Mouse (Mus musculus) hindbrain, embryonic 10.5 days (tissue): ENCODE results near the gene Tle4. TPM values are rescaled to one million over a fixed set of nuclear protein-coding genes. Genes with fewer than 3 reads are reported as not detected.

Experiments used
- DNase-seq: peaks from one replicate; pipeline ENCODE4 v3.0.0-alpha.2; 2017; ENCODE audit warnings: low spot score
- H3K27ac ChIP-seq: fragments of 300-500 bp; sonication (generic); 2 replicates; pipeline ENCODE4 v1.5.1; 2016; ENCODE audit warnings: mild to moderate bottlenecking, moderate library complexity
- H3K27me3 ChIP-seq: fragments of 300-500 bp; sonication (generic); 2 replicates; pipeline ENCODE4 v1.6.1; 2016; ENCODE audit warnings: mild to moderate bottlenecking; ENCODE audit not compliant: poor library complexity, insufficient read depth, severe bottlenecking
- H3K36me3 ChIP-seq: fragments of 300-500 bp; sonication (generic); 2 replicates; pipeline ENCODE4 v1.6.1; 2016; ENCODE audit warnings: mild to moderate bottlenecking, moderate library complexity
- H3K4me1 ChIP-seq: fragments of 300-500 bp; sonication (generic); replicated peaks from 2 replicates; pipeline ENCODE4 v1.6.1; 2016; ENCODE audit warnings: mild to moderate bottlenecking
- H3K4me3 ChIP-seq: fragments of 300-500 bp; sonication (generic); 2 replicates; pipeline ENCODE4 v1.5.1; 2016; ENCODE audit warnings: mild to moderate bottlenecking, moderate library complexity
- H3K9me3 ChIP-seq: fragments of 300-500 bp; sonication (generic); 2 replicates; pipeline ENCODE4 v1.6.1; 2016; ENCODE audit warnings: mild to moderate bottlenecking, moderate library complexity
- WGBS: fragments of 180-500 bp; shearing (Covaris S2); methylation state at CpG from one replicate; pipeline ENCODE4 v1.1.7; 2016; 5-methylcytosine and 5-hydroxymethylcytosine counted together
- polyA plus RNA-seq: library from polyadenylated mRNA; unstranded; fragments of >200 nt; fragmentation: Nextera tagmentation; extraction: Ambion mirVana; gene quantifications from 2 replicates; pipeline ENCODE4 v1.2.1, GENCODE M21; 2016

Gene Tle4
- polyA plus RNA-seq, 1 experiment from 2014 or later, result 16.6 TPM

DNA sequence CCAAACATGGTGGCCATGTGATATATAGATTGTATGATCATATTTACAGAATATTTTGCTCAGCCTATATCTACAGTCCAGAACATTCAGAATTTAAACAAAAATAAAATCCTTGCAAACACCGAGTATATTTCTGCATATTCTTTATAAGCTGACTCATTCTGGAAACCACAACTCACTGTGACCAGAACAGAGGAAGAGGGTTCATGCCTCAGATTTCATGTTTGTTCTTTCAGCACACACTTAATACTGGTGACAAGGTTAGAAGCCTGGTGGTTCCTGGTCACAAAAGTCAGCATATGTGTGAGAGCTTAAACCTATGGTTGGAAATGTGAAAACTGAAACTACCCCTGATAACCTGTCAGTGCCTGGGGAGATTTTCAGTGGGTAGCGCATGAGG is 129.1 kb downstream of the Tle4 start:
- no peaks in the 10 kb centered on the region for H3K4me1 ChIP-seq
- H3K36me3 ChIP-seq, result peaks cover 35% of the 10 kb centered on the region
- H3K4me3 ChIP-seq, result no peak overlapping the region
- H3K27ac ChIP-seq, result no peak overlapping the region
- no peak for DNase-seq
- H3K9me3 ChIP-seq, result no peaks in the 10 kb centered on the region
- no peaks in the 10 kb centered on the region for H3K27me3 ChIP-seq
- WGBS, result 91% methylated on average over 2 of the region's 2 CpGs

DNA sequence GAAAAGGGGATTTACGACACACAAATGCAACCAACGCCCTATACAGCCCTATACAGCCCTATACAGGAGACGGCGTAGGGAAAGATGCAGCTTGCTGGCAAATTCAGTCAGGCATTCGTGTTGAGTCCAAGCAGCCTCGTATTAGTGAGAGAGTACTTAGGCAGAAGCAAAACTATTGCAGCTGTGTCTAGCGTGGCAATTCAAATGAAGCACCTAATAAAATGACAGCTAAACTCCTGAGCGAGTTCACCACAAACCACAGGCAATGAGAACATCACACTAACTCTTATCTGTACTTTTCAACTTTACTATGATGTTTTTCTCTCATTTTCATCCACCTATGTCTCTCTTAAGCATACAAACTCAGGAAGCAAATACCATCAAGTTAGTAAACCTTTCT is 131.8 kb downstream of the Tle4 start:
- peaks cover 60% of the 10 kb centered on the region for H3K36me3 ChIP-seq
- DNase-seq, result no peak
- no peaks in the 10 kb centered on the region for H3K9me3 ChIP-seq
- no peak overlapping the region for H3K27ac ChIP-seq
- no peak overlapping the region for H3K4me3 ChIP-seq
- no peaks in the 10 kb centered on the region for H3K27me3 ChIP-seq
- no peaks in the 10 kb centered on the region for H3K4me1 ChIP-seq
- 92% methylated on average over 8 of the region's 8 CpGs for WGBS

DNA sequence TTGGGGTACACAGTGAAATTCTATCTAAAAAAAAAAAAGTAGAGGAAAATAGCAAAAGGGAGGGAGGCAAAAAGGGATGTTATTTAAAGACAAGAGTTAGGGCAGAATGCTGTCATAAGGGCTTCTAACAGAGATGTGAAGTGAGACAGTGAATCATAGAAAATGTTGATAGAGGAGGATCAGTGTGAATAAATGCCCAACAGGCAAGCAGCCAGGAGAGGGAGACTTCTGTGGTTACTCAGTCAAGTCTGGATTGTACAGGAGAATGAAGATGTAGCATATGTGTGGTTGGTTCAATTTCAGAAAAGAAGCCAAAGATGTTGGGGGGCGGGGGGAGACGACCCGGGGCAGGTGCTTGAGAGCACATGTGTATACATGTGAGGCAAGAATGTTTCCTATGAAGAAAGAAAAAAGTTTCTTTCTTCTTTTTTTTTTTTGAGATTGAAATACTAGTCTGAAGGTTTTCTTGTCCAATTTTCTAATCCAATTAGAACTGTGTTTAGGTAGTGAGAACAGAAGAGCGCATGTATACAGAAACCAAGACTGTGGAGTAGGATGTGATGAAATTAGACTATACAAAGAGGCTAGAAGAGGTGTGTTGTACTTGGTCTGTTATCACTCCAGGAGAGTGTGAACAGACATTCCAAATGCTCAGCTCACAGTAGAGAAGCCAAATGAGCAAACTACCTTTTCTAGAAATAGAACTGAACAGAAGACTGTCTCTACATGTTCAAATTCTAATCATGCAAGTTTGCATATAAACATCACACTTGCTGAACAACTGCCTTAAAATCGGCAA is 134.4 kb downstream of the Tle4 start:
- peaks cover 84% of the 10 kb centered on the region for H3K36me3 ChIP-seq
- no peaks in the 10 kb centered on the region for H3K4me1 ChIP-seq
- H3K27me3 ChIP-seq, result no peaks in the 10 kb centered on the region
- WGBS, result 94% methylated on average over 5 of the region's 5 CpGs
- H3K27ac ChIP-seq, result no peak overlapping the region
- no peak overlapping the region for H3K4me3 ChIP-seq
- H3K9me3 ChIP-seq, result no peaks in the 10 kb centered on the region
- DNase-seq, result no peak

DNA sequence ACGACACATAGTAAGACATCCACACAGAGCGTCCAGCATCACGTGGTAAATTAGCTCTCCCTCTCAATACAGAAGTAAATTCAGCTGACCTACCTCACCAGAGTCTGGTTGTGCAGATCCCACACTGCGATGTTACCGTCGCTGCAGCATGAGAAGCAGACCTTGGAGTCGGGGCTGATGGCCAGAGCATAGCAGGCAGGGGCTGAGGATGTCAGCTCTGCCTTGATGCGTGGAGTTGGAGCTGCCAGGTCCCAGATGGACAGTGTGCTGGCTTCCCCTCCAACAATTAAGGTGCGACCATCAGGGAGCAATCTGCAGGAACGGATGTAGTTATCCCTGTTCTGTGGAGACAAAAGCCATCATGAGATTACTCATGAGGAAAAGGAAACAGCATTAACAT is 144.4 kb downstream of the Tle4 start:
- 90% methylated on average over 10 of the region's 10 CpGs for WGBS
- Histone ChIP-seq H3K27ac (no peak overlapping the region), H3K27me3 (no peaks in the 10 kb centered on the region), H3K4me1 (no peaks in the 10 kb centered on the region), H3K9me3 (no peaks in the 10 kb centered on the region), H3K4me3 (no peak overlapping the region), H3K36me3 (peaks cover 91% of the 10 kb centered on the region)
- no peak for DNase-seq

DNA sequence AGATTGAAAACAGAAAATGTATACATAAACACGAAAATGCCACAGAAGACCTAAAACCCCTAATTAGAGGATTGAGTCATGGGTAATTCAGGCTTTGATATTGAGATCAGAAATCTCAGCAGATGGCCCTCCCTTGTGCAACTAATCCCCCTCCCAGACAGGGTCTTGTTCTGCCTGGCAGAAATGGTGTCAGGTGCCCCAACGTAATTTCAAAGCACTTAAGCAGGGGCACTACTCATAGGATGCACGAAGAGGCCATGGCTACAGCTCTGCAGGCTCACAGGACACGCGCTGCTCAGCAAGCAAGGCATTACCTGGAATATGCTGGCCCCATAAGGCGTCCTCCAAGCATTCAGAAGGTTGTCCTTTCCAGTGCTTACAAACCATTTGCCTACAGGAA is 146.5 kb downstream of the Tle4 start:
- Histone ChIP-seq H3K27me3 (no peaks in the 10 kb centered on the region), H3K4me3 (no peak overlapping the region), H3K27ac (no peak overlapping the region), H3K36me3 (peaks cover 83% of the 10 kb centered on the region), H3K4me1 (no peaks in the 10 kb centered on the region), H3K9me3 (no peaks in the 10 kb centered on the region)
- 92% methylated on average over 6 of the region's 6 CpGs for WGBS
- no peak for DNase-seq

DNA sequence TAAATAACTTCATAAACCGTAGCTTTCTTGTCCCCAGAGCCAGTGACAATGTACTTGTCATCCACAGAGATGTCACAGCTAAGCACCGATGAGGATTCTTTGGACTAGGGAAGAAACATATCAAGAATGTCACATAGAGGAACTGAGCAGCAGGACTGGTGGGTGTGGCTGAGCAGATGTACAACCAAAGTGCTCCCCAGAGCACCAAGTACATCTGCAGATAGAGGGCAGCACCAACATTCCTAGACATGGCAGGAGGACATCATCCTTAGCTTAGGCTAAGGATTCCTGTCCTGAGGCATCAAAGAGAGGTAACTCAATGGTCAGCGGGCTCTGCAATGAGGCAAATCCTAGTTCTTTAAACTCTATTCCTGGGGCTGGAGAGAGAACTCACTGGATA is 148.1 kb downstream of the Tle4 start:
- H3K36me3 ChIP-seq, result peaks cover 76% of the 10 kb centered on the region
- H3K9me3 ChIP-seq, result no peaks in the 10 kb centered on the region

DNA sequence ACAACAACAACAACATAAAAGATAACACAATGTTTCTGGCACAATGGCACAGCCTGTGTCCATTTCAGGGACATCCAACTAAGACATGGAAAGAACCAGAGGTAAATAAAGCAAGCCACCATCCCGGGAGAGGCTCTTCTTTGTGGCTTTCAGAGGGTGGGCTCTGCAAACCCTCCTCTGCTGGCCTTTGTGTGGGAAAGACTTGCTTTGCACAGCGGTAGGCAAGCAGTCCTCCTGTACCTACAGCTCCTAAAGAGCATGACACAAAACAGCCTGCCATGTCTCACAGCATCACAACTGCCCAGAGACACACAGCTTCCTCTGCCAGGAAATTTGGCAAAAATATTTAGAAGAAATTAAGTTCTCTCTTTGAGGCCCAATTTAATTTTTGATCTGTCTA is 149.3 kb downstream of the Tle4 start:
- H3K4me3 ChIP-seq, result no peak overlapping the region
- H3K27me3 ChIP-seq, result no peaks in the 10 kb centered on the region
- H3K9me3 ChIP-seq, result no peaks in the 10 kb centered on the region
- no peaks in the 10 kb centered on the region for H3K4me1 ChIP-seq
- H3K36me3 ChIP-seq, result peaks cover 64% of the 10 kb centered on the region
- H3K27ac ChIP-seq, result no peak overlapping the region
- DNase-seq, result no peak
- 48% methylated on average over 2 of the region's 2 CpGs for WGBS

More for the DNA sequence above, 148.1 kb downstream of the Tle4 start:
- WGBS, result 85% methylated on average over 3 of the region's 3 CpGs
- Histone ChIP-seq H3K4me3 (no peak overlapping the region), H3K27ac (no peak overlapping the region), H3K4me1 (no peaks in the 10 kb centered on the region), H3K27me3 (no peaks in the 10 kb centered on the region)
- no peak for DNase-seq

DNA sequence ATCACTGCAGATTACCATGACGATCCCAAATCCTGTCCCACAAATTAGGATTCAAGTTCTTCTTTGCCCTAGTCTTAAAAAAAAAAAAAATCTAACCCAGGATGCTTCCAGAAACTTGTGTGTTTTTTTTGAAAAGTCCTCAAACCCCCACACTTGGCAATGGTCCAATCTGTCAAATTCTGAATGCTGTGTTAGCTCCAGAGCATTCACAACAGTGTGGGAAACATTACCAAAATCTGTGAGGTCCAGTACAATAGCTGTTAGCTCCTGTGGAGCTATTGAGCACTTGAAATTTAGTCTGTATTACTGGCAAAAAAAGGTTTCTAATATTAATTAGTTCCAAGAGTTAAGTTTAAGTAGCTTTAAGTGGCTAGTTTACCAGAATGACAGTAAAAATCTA is 150.4 kb downstream of the Tle4 start:
- no peak overlapping the region for H3K27ac ChIP-seq
- WGBS, result 94% methylated on average over 1 of the region's 1 CpGs
- no peaks in the 10 kb centered on the region for H3K9me3 ChIP-seq
- no peak overlapping the region for H3K4me3 ChIP-seq
- no peak for DNase-seq
- no peaks in the 10 kb centered on the region for H3K4me1 ChIP-seq
- no peaks in the 10 kb centered on the region for H3K27me3 ChIP-seq
- H3K36me3 ChIP-seq, result peaks cover 53% of the 10 kb centered on the region

DNA sequence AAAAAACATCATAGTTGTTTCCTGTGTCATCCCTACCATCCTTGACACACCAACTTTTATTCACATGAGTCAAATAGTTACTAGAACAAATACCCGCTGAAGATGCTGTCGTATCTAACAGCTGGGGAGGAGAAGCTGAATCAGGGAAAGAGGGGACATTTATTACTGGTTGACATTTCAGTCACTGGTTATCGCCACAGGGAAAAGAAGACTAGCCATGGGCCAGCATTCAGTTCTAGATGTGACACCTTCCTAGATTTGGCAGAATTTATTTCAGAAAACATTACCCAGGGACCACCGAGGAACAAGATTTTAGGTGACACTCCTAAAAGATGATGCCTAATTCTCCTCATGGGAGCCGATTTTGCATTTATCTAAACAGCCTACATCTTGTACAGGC is 156.0 kb downstream of the Tle4 start:
- 91% methylated on average over 5 of the region's 5 CpGs for WGBS
- Histone ChIP-seq H3K36me3 (peaks cover 9% of the 10 kb centered on the region; the same call in 1 of the 2 replicates), H3K27me3 (no peaks in the 10 kb centered on the region), H3K4me3 (no peak overlapping the region), H3K4me1 (0 out of 2 replicates have a peak, but pooled peaks cover 4% of the 10 kb centered on the region), H3K27ac (no peak overlapping the region), H3K9me3 (no peaks in the 10 kb centered on the region)
- DNase-seq, result no peak

DNA sequence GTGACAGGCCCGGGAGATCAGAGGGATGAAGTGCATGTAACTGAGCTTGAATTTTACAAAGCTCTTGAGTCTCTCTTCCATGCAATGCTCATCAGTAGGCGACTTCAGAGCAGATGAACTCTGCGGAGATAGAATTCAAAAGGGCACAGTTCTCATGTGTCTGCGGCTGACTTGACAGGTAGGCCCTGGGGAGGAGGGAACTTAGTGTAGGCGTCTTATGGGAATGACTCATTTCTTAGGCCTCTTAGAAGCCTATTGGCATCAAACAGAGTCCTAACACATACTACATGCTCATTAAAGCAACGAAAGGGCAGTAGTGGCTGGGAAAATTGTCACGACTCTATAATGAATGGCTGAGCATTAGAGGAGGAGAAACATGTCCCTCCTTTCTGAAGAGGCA is 160.6 kb downstream of the Tle4 start:
- Histone ChIP-seq H3K27ac (no peak overlapping the region), H3K4me1 (peaks cover 21% of the 10 kb centered on the region), H3K27me3 (no peaks in the 10 kb centered on the region), H3K4me3 (no peak overlapping the region), H3K36me3 (no peaks in the 10 kb centered on the region), H3K9me3 (no peaks in the 10 kb centered on the region)
- DNase-seq, result no peak
- 75% methylated on average over 7 of the region's 7 CpGs for WGBS

DNA sequence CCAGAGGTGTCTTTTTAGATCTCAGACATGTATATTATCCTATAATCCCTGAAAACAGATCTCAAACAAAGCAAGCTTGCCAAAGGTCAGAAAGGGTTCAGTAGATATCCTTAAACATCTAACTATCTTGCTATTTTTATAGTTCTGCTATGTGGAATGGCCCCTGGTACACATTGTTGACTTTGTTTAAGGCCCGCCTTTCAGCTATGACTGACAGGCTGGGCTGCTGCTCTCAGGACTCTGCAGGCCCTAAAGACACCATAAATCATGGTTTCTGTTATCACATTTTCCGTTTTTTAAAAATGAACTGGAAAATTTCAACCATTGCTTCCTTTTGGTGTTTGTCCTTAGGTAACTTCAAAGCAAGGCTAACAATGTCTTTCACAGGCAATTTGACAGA is 161.3 kb downstream of the Tle4 start:
- Histone ChIP-seq H3K4me3 (no peak overlapping the region), H3K36me3 (no peaks in the 10 kb centered on the region), H3K27me3 (no peaks in the 10 kb centered on the region), H3K27ac (no peak overlapping the region), H3K9me3 (no peaks in the 10 kb centered on the region), H3K4me1 (peaks cover 21% of the 10 kb centered on the region)
- WGBS, result 73% methylated on average over 2 of the region's 2 CpGs
- DNase-seq, result no peak

DNA sequence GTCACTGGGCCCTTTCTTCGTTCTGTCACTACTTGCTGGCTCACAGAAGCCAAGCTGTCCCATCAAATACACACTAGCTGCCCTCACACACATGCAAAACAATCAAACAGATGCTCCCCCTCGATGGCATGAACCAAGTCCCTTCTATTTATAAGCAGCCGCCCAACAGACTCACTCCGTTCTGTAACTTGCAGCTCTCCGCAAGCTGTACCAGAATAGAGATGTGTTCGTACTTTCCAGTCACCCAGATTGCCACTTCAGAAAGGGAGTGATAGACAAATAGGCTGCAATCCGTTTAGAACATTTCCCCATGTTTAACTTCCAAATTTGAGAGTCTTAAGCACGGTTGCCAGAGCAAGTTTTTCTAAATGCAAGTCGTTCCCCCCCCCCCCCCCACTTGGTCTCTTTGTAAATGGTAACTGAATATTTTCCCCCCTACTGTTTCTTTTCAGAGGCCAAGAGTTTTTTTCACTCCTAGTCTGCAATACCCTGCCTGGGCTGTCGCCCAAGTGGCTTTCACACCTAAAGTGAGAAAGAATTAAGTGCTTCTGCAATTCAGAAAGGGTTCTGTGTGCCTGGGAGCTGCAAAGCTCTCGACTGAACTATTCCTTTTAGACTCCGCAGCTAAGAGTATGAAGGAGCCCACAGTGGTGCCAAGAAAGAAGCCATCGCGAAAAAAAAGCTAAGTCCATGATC is 162.0 kb downstream of the Tle4 start:
- 25% methylated on average over 14 of the region's 14 CpGs for WGBS
- peak overlapping the region; percentile 45; the same call in 1 of the 2 replicates for H3K27ac ChIP-seq
- no peak for DNase-seq

DNA sequence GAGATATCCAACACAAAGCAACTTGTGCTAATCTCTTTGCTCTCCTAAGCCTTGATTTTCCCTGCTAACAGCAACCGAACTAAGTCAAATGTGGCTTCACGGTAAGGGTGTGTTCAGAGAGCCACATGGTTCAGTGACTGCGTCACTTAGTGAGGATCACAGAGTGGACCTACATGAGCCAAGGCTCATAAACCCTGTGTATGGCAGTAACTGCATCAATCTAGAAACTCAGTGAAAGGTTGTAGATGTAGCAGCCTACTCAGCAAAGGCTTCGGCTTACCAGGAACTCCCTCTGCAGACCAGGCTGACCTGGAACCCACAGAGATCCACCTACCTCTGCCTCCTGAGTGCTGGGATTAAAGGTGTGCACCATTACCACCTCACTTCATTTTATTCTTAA is 164.0 kb downstream of the Tle4 start:
- WGBS, result 90% methylated on average over 4 of the region's 4 CpGs
- Histone ChIP-seq H3K27me3 (no peaks in the 10 kb centered on the region), H3K4me1 (peaks cover 21% of the 10 kb centered on the region), H3K4me3 (no peak overlapping the region), H3K9me3 (no peaks in the 10 kb centered on the region), H3K36me3 (no peaks in the 10 kb centered on the region), H3K27ac (no peak overlapping the region)
- DNase-seq, result no peak

More for the DNA sequence above, 162.0 kb downstream of the Tle4 start:
- H3K4me3 ChIP-seq, result no peak overlapping the region
- no peaks in the 10 kb centered on the region for H3K9me3 ChIP-seq
- no peaks in the 10 kb centered on the region for H3K27me3 ChIP-seq
- no peaks in the 10 kb centered on the region for H3K36me3 ChIP-seq
- peaks cover 21% of the 10 kb centered on the region for H3K4me1 ChIP-seq
